Mouse (Mus musculus) urinary bladder, postnatal 4 days (tissue): ENCODE results near the gene Olfr65.

Source experiments
- DNase-seq, 2 experiments: peaks; one replicate each; pipeline ENCODE4 v3.0.0; 2021 to 2022; ENCODE audit warnings: low spot score in 2 of 2

Olfr65 gene

DNA sequence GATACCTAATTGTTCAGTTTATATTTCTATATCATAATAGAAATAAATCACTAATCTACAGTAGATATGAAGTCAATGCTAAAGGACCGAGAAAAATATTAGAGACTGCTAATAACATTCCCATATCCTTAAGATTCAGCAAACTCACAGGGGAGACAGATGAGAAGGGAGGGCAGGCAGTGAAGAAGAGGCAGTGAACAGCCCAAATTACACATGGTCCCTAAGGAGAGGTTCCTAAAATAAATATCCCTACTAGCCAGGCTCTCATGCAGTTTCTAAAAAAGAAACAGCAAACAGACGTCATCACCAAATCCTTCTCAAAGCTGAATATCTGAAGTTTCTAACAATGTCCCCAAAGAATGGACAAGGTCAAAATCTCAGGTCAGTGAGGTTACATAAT, at the start of gene Olfr65:
TSS of gene Olfr65 (plus strand) at position 301 of the 400 bp plus-strand sequence.
- no peak for DNase-seq

DNA sequence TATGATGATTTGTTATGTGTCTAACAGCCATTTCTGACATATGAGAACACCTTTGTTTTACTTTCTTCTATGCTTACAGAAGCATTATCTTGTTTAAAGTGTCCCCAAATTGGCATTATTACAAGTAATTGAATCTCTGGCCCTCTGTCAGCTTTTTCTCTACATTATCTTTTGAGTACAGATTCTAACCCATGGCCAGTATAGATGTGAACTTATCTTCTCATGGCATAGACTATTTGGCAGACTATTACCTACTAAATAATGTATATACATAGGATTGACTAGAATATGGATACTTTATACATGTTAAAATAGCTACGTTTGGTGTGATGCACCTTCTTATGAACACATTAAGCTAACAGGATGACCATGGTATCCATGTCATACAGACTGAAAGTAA, 48.6 kb upstream of the Olfr65 start:
- DNase-seq, result no peak

DNA sequence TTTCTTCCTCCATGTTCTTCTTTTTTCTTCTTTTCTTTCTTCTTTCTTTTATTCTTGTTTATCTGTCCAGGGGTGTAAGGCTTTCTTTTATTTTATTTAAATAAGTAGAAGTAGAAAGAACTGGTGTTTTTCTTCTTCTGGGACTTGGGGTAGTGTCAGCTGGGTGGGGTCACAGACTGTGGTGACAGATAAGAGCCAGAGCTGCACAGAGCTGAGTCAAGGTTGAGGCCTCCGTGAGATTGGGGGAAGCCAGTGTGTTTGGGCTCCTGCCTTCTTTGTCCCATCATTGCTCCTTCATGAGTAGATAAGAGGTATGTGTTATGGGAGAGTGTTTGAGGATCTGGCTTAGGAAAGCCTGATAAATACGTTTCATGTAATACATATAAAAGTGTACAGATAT, 44.2 kb upstream of the Olfr65 start:
- no peak for DNase-seq

DNA sequence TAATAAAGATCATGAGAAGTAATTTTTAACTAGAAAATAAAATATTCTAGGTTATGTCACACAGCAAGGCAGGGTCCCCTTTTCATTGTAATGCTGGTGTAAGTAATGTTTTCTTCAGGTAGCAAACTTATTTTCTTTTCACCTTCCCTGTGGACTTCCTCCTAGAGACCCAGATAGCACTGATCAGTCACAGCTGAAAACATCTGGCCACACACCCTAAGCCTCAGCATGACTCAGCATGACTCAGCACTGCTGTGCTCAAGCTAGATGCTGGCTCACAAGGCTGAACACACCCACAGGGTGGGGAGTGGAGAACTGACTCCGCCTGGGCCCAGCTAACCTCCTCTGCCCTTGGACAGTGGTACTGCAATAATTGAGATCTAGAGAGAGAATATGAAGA, 42.4 kb upstream of the Olfr65 start:
- DNase-seq, result peak in 1 of 2 experiments; percentile 16

DNA sequence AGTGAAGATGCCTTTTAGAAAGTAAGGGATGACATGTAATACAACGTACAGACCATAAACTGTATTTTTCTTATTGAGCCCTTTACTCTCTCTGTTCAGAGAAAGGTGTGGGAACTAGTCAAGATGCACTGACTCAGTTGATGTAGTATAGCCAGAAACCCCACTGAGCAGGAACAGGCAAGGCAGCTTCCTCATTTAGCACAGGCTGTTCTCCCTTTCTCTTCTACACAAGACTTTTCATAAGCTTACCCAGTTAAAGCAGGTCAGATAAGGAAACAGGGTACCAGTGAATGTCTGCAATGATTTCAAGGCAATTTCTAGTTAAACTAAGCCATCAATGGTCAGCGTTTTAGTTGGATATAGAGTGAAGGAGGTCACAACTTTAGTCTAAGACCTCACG, 41.8 kb upstream of the Olfr65 start:
- no peak for DNase-seq

DNA sequence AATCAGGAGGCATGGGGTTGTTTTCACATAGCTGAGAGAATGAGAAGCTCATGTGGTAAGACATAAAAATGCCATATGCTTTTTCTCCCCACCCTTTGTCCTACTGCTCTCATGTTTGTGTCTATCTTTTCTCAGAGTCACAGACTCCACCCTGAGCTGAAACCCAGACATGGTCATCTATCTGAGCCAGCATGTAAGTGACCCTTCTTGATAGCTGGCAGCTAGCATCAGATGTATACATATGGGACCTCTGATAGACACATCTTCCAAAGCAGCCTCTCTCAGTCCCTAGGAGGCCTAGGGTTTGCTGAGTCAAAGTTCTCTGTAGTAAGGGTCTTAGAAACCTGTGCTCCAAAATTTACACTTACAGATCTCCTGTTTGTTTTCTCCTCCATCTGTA, 37.6 kb upstream of the Olfr65 start:
- DNase-seq, result no peak

DNA sequence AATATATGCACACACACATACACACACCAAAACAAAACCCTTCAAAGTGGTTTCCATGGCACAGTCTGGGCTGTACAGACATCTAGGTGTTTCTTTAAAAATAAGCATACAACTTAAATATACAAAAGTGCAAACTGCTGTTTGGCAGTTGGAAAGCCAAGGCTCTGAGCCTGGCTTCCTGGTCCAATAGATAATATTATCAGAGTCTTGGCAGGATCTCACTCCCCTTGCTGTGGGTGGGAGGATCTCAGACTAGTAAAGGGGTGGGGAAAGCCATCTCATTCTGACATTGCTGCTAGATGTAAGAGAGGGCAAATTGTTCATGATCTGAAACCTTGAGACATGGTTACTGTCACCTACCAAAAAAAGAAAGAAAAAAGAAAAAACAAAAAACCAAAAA, 32.6 kb upstream of the Olfr65 start:
- no peak for DNase-seq

DNA sequence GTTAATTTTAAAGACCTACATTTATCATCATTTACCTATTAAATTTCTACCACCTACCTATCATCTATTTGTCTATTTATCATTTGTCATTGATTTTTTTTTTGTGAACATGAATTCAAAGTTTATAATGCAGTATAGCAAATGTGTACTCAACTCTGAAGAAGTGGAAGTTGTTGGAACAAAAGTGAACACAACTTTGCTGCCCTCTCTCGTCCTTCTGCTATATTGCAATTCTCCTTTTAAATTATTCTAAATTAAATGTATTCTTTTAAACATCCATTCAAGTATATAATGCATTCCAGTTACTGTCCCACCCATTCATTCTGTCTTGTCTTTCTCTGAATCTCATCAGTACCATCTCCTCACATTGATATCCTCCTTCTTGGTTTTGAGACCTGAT, 30.2 kb upstream of the Olfr65 start:
- DNase-seq, result no peak

DNA sequence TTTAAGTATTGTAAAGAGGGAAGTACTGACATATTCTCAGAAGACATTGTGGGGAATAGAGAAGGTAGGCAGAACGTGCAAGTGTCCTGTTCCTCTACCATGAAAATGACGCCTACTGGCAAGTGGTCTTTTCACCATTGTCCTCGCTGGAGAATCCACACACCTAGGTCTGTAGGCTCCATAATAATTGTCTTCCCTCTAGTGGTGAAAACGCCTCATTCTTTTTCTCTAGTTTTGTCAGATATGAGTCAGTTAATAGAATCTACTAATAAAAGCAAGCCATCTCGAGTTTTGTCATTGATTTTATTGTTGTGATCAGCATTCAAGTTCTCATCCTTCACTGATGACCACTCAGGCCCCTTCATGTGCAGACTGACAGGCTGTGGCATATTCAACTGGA, 28.8 kb upstream of the Olfr65 start:
- no peak for DNase-seq

DNA sequence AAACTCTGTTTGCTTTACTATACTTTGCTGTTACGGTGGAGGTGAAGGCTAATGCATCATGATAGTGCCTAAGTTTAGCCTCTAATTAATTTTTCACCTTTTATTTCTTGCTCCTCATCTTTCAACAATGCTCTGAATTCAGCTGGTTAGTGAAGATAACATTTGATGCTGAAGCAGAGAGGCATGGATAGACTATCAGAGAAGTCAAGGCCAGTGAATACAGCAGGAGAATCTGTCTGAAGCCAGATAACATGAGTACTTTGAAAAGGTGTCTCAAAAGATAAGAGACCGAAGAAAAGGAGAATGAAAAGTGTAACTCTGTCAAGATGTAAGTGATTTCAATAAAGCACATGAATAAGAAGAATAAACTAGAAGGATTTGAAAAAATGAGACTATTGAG, 26.2 kb upstream of the Olfr65 start:
- DNase-seq, result no peak

DNA sequence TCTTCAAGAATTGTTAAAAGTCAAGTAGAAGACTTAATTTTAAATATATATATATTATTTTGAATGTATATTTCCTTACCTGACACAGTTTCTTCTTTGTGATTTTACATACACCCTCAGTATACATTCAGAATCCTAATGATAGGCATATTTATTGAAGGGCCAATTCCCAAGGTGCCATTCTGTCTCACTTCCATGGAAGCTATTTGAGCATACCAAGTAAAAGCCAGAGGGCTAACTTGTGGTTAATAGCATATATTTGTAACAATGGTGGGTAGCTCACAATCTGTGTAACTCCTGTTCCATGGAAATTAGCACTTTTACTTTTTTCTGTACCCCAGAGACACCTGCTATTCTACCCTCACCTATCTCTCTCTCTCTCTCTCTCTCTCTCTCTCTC, 17.1 kb upstream of the Olfr65 start, which contains the start of gene Olfr66:
TSS of gene Olfr66 (minus strand) at position 101 of the 400 bp plus-strand sequence.
- DNase-seq, result no peak

DNA sequence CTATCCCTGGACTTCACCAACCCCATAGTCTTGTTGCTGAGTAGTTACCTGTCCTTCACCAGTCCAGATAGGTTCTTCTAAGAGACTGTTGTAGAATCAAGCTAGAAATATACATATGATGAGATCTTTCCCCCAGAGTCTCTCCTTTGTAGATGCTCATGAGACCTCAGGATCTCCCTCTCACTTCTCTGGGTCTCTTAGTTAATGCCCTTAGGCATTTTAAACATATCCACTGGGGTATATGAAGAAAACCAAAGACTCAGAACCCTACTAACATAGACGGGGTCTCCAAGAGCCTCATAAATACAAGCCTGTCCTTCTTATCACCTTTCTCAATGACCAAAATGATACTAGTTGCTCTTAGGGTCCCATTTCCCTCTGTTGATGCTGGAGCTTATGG, 8.9 kb upstream of the Olfr65 start, which contains the start of gene Olfr64:
TSS of gene Olfr64 (minus strand) at position 101 of the 400 bp plus-strand sequence.
- DNase-seq, result no peak

DNA sequence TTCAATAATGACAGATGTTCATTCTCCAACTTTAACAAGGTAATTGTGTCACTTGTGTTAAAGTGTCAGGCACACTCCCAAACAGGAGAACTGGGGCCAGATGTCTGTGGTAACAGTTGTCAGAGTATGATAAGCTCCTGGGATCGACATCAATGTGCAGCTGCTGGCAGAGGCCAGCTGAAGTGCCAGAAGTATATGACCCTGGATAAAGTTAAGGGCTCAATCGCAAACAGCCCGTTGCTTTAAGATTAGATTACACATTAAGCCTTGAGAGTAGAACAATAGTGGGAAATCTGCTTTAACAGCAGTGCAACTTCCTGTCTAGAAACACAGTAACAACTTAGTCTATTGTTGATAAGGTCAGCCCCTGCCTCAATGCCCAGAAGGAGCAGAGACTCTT, 6.8 kb downstream of the Olfr65 start:
- DNase-seq, result no peak

DNA sequence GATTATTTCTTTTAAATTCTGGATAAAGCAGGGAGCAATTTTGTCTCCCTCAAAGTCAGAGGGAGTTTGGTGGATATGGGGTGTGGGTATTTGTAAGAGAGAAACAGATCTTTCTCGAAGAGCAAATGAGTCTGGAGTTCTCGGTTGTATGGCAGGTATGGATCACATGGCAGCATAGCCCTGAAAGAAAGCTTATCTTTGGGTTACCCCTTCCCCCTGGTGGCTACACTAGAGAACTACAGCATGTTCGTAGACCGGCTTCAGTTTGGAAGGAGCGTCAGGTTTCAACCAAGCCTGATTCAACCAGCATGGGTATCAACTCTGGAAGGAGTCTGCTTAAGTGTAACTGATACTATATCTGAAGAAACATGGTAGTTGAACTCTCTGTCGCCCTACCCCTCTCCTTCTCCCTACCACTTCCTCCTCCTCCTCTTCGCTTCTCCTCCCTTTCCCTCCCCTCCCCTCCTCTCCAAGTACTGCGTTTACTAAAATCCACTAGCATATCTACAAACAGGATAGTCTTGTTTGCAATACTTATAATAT, 9.8 kb downstream of the Olfr65 start:
- no peak for DNase-seq

DNA sequence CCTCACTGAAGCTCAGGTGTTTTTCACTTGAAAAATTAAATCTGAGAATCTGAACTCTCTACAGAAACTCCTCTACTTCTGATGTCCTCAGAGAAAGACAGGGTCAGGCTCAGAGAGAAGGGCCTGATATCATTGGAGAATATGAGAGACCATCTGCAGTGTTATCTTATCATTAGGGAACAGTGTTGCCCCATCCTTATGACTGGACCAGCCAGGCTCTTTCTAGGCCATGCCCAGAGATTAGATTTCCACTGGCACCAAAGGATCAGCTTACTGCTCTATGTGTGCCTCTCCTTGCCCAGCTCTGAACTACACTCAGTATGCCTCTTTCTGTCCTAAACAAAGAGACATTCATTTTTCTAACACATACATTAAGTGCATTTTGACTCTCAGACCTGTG, 12.1 kb downstream of the Olfr65 start:
- DNase-seq, result no peak

DNA sequence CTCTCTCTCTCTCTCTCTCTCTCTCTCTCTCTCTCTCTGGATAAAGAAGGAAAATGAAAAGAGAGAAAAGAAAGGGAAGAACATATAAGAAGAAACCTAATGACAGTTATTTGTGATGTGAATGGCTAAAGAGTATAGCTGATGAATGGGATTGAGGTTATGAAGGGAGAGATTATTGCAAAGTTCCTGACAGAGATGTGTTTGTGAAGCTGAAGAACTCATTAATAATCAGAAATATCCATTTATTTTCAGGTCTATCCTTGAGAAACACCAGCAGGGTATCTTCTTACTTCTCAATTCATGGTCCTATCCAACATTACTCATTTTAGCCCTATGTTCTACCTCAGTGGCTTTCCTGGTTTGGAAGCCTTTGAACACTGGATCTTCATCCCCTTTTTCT, 25.2 kb downstream of the Olfr65 start, which contains the start of gene Olfr631:
TSS of gene Olfr631 (plus strand) at position 301 of the 400 bp plus-strand sequence.
- no peak for DNase-seq

DNA sequence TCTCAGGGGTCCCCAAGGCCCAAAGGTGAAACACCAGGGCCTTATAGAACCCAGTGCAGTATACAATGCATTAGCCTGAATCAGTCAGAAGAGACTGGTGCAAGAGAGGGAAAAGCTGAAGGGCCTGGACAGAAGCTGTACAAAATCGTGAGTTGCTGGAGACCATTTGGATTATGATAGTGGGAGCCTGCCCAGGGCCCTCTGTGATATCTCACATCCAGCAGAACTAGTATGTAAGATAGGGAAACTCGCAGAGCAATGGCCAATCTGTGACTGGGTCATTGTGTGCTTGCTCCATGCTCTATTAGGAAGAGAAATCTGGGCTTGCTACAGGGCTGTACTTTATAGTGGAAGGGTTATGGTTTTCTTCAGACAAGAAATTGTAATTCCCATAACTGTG, 31.0 kb downstream of the Olfr65 start, which contains the start of gene Olfr632:
TSS of gene Olfr632 (plus strand) at position 84 of the 400 bp plus-strand sequence.
- no peak for DNase-seq

DNA sequence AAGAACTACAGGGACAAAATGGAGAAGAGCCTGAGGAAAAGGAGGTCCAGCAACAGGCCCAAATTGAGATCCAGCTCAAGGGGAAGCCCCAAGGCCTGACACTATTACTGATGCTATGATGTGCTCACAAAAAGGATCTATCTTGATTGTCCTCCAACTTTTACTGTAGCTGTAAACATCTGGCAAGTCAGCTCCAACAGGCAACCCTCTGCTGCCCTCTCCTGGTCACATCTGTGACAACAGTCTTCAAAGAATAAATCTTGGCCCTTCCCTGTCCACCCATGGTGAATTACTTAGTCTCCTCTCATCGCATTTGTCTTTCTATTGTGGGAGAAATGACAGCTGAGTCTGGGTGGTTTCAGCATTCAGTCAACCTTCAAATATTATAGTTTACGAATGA, 39.4 kb downstream of the Olfr65 start:
- no peak for DNase-seq

DNA sequence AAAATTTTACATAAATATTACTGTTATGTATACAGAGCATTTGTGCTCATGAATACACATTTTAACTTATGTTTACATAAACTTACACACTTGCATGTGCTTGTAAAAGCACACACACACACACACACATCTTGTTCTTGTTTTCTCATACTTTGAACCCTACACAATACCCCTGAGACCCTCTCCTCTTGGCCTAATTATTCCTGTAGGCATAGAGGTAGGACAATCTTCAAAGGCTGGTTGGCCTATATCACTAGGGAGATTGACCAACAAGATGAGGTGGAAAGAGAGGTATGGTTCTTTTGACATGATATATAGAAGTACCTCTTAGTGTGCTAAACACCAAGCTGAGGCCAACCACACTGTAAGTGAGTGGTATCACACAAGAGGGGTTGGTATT, 40.9 kb downstream of the Olfr65 start, which contains the start of gene Olfr633:
TSS of gene Olfr633 (plus strand) at position 301 of the 400 bp plus-strand sequence.
- DNase-seq, result no peak
